Mouse (Mus musculus) heart, embryonic 11.5 days (tissue): ENCODE measurements at regions not wholly inside any gene's neighbourhood (a gene's known extent, or its start where the extent isn't known, plus 50 kb on each side); places are given as distances from the start of the nearest gene placed in this dataset.

Experiments
- ATAC-seq: fragments of 200-750 bp; cut with Nextera tagmentation; replicated peaks from 2 replicates; pipeline ENCODE4 v1.8.0; 2017; ENCODE audit warnings: moderate library complexity; ENCODE audit not compliant: insufficient number of reproducible peaks, low FRiP score, low TSS enrichment
- H3K27ac ChIP-seq: fragments of 300-500 bp; sonication (generic); 2 replicates; pipeline ENCODE4 v1.5.1; 2014; ENCODE audit warnings: mild to moderate bottlenecking, low read depth, low read length
- H3K27me3 ChIP-seq: fragments of 300-500 bp; sonication (generic); 2 replicates; pipeline ENCODE4 v1.6.1; 2014; ENCODE audit warnings: mild to moderate bottlenecking, low read length, mixed read lengths; ENCODE audit not compliant: control insufficient read depth, insufficient read depth
- H3K36me3 ChIP-seq: fragments of 300-500 bp; sonication (generic); 2 replicates; pipeline ENCODE4 v1.6.1; 2014; ENCODE audit warnings: mild to moderate bottlenecking, low read length, moderate library complexity, mixed read lengths; ENCODE audit not compliant: control insufficient read depth, insufficient read depth
- H3K4me1 ChIP-seq: fragments of 300-500 bp; sonication (generic); 2 replicates; pipeline ENCODE4 v1.6.1; 2014; ENCODE audit warnings: low read length; ENCODE audit not compliant: control insufficient read depth, insufficient read depth
- H3K4me2 ChIP-seq: fragments of 300-500 bp; sonication (generic); 2 replicates; pipeline ENCODE4 v1.6.1; 2014; ENCODE audit warnings: mild to moderate bottlenecking, moderate library complexity
- H3K4me3 ChIP-seq: fragments of 300-500 bp; sonication (generic); 2 replicates; pipeline ENCODE4 v1.5.1; 2014; ENCODE audit warnings: low read depth, low read length
- H3K9ac ChIP-seq: fragments of 300-500 bp; sonication (generic); 2 replicates; pipeline ENCODE4 v1.6.1; 2014; ENCODE audit warnings: mild to moderate bottlenecking, low read depth, low read length, moderate library complexity
- H3K9me3 ChIP-seq: fragments of 300-500 bp; sonication (generic); replicated peaks from 2 replicates; pipeline ENCODE4 v1.6.1; 2016; ENCODE audit warnings: low read length; ENCODE audit not compliant: control insufficient read depth
- WGBS: fragments of 180-500 bp; shearing (Covaris S2); extraction: QIAGEN DNeasy Blood & Tissue Kit; methylation state at CpG from one replicate; pipeline ENCODE4 v1.1.7; 2014; ENCODE audit not compliant: insufficient replicate concordance; 5-methylcytosine and 5-hydroxymethylcytosine counted together

GRCm38 (mm10) chr2:75073178-75073577 is 247.6 kb downstream of the Mtx2 start:
- H3K4me3 ChIP-seq, result no peak overlapping the region
- H3K27me3 ChIP-seq, result no peaks in the 10 kb centered on the region
- no peaks in the 10 kb centered on the region for H3K36me3 ChIP-seq
- H3K4me2 ChIP-seq, result no peak overlapping the region
- no peak for ATAC-seq
- H3K9ac ChIP-seq, result no peak overlapping the region
- 76% methylated on average over 9 of the region's 9 CpGs for WGBS
- H3K27ac ChIP-seq, result no peak overlapping the region
- no peaks in the 10 kb centered on the region for H3K9me3 ChIP-seq
- no peaks in the 10 kb centered on the region for H3K4me1 ChIP-seq

GRCm38 (mm10) chr2:75087164-75087563 is 261.6 kb downstream of the Mtx2 start:
- Histone ChIP-seq H3K4me3 (peak overlapping the region; percentile 19; the same call in 1 of the 2 replicates), H3K4me1 (peaks cover 8% of the 10 kb centered on the region), H3K9me3 (no peaks in the 10 kb centered on the region), H3K27me3 (no peaks in the 10 kb centered on the region), H3K27ac (no peak overlapping the region), H3K4me2 (peak overlapping the region; percentile 50), H3K9ac (no peak overlapping the region), H3K36me3 (no peaks in the 10 kb centered on the region)
- no peak for ATAC-seq
- 38% methylated on average over 12 of the region's 12 CpGs for WGBS

GRCm38 (mm10) chr2:75089186-75089585 is 263.6 kb downstream of the Mtx2 start:
- Histone ChIP-seq H3K9ac (no peak overlapping the region), H3K27ac (no peak overlapping the region), H3K36me3 (no peaks in the 10 kb centered on the region), H3K9me3 (no peaks in the 10 kb centered on the region), H3K4me2 (no peak overlapping the region), H3K27me3 (no peaks in the 10 kb centered on the region), H3K4me3 (no peak overlapping the region), H3K4me1 (peaks cover 8% of the 10 kb centered on the region)
- WGBS, result 51% methylated on average over 8 of the region's 8 CpGs
- ATAC-seq, result no peak

GRCm38 (mm10) chr2:75089616-75090015 is 264.0 kb downstream of the Mtx2 start:
- no peak overlapping the region for H3K9ac ChIP-seq
- WGBS, result 26% methylated on average over 6 of the region's 6 CpGs
- no peaks in the 10 kb centered on the region for H3K9me3 ChIP-seq
- no peak overlapping the region for H3K4me2 ChIP-seq
- H3K36me3 ChIP-seq, result no peaks in the 10 kb centered on the region
- H3K27me3 ChIP-seq, result no peaks in the 10 kb centered on the region
- H3K4me1 ChIP-seq, result peaks cover 8% of the 10 kb centered on the region
- ATAC-seq, result no peak
- H3K27ac ChIP-seq, result no peak overlapping the region
- H3K4me3 ChIP-seq, result no peak overlapping the region

GRCm38 (mm10) chr2:75090439-75090838 is 264.8 kb downstream of the Mtx2 start:
- WGBS, result 61% methylated on average over 16 of the region's 16 CpGs
- Histone ChIP-seq H3K27me3 (no peaks in the 10 kb centered on the region), H3K4me2 (no peak overlapping the region), H3K4me3 (no peak overlapping the region), H3K9ac (no peak overlapping the region), H3K4me1 (peaks cover 8% of the 10 kb centered on the region), H3K9me3 (no peaks in the 10 kb centered on the region), H3K27ac (no peak overlapping the region), H3K36me3 (no peaks in the 10 kb centered on the region)
- no peak for ATAC-seq

- Histone ChIP-seq H3K4me3 (no peak overlapping the region), H3K4me2 (no peak overlapping the region), H3K27me3 (no peaks in the 10 kb centered on the region), H3K36me3 (no peaks in the 10 kb centered on the region), H3K9me3 (no peaks in the 10 kb centered on the region), H3K9ac (no peak overlapping the region), H3K4me1 (no peaks in the 10 kb centered on the region), H3K27ac (no peak overlapping the region)
- no peak for ATAC-seq
- WGBS, result 43% methylated on average over 11 of the region's 11 CpGs
Observed at GRCm38 (mm10) chr2:75101501-75101900, 275.9 kb downstream of the Mtx2 start.

GRCm38 (mm10) chr2:75112751-75113150 is 287.1 kb downstream of the Mtx2 start:
- ATAC-seq, result no peak
- Histone ChIP-seq H3K27me3 (no peaks in the 10 kb centered on the region), H3K36me3 (no peaks in the 10 kb centered on the region), H3K27ac (no peak overlapping the region), H3K4me3 (no peak overlapping the region), H3K4me2 (no peak overlapping the region), H3K4me1 (no peaks in the 10 kb centered on the region; the same call in 1 of the 2 replicates), H3K9ac (no peak overlapping the region), H3K9me3 (no peaks in the 10 kb centered on the region)
- WGBS, result 77% methylated on average over 9 of the region's 9 CpGs

- no peak overlapping the region for H3K9ac ChIP-seq
- no peak overlapping the region for H3K4me3 ChIP-seq
- H3K4me2 ChIP-seq, result no peak overlapping the region
- 42% methylated on average over 6 of the region's 6 CpGs for WGBS
- H3K27me3 ChIP-seq, result no peaks in the 10 kb centered on the region
- ATAC-seq, result no peak
- H3K27ac ChIP-seq, result no peak overlapping the region
- H3K4me1 ChIP-seq, result no peaks in the 10 kb centered on the region; the same call in 1 of the 2 replicates
- no peaks in the 10 kb centered on the region for H3K36me3 ChIP-seq
- no peaks in the 10 kb centered on the region for H3K9me3 ChIP-seq
Observed at GRCm38 (mm10) chr2:75114375-75114774, 288.8 kb downstream of the Mtx2 start.

GRCm38 (mm10) chr2:75118348-75118926 is 292.8 kb downstream of the Mtx2 start:
- Histone ChIP-seq H3K4me1 (no peaks in the 10 kb centered on the region; the same call in 1 of the 2 replicates), H3K9ac (no peak overlapping the region), H3K27ac (no peak overlapping the region), H3K27me3 (no peaks in the 10 kb centered on the region), H3K4me3 (no peak overlapping the region), H3K9me3 (no peaks in the 10 kb centered on the region), H3K4me2 (no peak overlapping the region), H3K36me3 (no peaks in the 10 kb centered on the region)
- no peak for ATAC-seq
- 73% methylated on average over 8 of the region's 8 CpGs for WGBS
